Mouse (Mus musculus) E14TG2a.4 (cell line): Measurements from ENCODE around the gene Hspa12b.

Source experiments
- CTCF ChIP-seq: conservative IDR thresholded peaks from 2 replicates; pipeline ENCODE4 v1.5.1; 2014; ENCODE audit warnings: low read length
- NANOG ChIP-seq: IDR thresholded peaks from 2 replicates; pipeline ENCODE4 v1.6.1; 2014; ENCODE audit warnings: borderline replicate concordance, low read length, mixed read lengths
- POU5F1 ChIP-seq: IDR thresholded peaks from 2 replicates; pipeline ENCODE4 v1.6.1; 2014; ENCODE audit warnings: low read length, borderline replicate concordance

GRCm38 (mm10) chr2:131090852-131091251 is 36.2 kb upstream of the Hspa12b start:
- no peak for TF ChIP-seq CTCF
- no peak for TF ChIP-seq NANOG
- TF ChIP-seq POU5F1: no peak
